Mouse (Mus musculus): ENCODE data around the gene Gm9945.

DNA sequence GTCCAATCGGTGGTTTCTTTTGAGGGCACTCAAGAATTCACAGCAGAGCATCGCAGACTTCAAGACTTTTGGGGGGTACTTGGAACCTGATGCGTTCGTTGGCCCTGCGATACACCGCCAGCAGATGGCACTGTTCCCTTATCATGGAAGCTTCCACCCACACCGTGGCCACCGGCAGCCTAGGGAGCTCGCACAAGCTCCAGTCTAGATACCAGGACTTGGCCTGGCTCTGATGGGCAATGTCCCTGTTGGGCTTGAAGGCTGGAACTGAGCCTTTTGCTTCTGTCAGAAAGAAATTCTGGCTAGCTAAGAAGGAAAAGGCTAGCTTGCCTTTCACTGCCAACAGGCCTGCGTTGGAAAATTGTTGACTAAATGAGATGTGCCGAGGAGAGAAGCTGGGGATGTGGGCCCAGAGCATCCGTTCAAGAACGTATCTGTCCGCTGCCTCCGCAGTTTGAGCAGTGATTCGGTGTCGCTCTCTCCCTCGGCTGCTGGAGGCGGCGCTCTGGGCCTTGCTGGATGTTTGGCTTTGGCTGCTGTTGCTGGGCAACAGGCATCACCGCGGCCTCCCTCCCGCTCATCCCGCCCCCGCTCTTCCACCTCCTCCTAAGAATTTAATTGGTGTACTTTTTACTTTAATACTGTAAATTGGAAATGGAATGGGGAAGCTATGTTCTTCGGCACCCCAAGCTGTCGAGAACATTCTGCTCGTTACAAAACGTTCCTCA is 9.8 kb upstream of the Gm9945 start, which contains the start of gene Gm9837:
- TF ChIP-seq MYOG (IDR thresholded peaks at IDR 0.05; ENCODE audit: control insufficient read depth, extremely low read depth, insufficient read length) = no peak
- peak; percentile 96 for TF ChIP-seq CTCF (IDR thresholded peaks at IDR 0.05; ENCODE audit: control insufficient read depth, insufficient read depth, insufficient read length)

Data from C2C12 (cell line).